Mouse (Mus musculus) olfactory bulb, adult 2 months (tissue): ENCODE measurements around the gene Tnc.

ENCODE experiments used
- CTCF ChIP-seq: fragments of 200-500 bp; IDR thresholded peaks from 2 replicates; pipeline ENCODE4 v1.5.1; 2012; ENCODE audit warnings: low read depth, mild to moderate bottlenecking, low read length, moderate library complexity; ENCODE audit not compliant: insufficient read depth
- POLR2A ChIP-seq: fragments of 200-500 bp; IDR thresholded peaks from 2 replicates; pipeline ENCODE4 v1.6.1; 2012; ENCODE audit warnings: mild to moderate bottlenecking, low read depth, low read length, moderate library complexity; ENCODE audit not compliant: insufficient read depth

GRCm38 (mm10) chr4:63972536-63972935 lies 74.3 kb downstream of the Tnc start:
- TF ChIP-seq CTCF, result no peak
- no peak for TF ChIP-seq POLR2A
